Mouse (Mus musculus) right cerebral cortex, postnatal 10 days (tissue): ENCODE results near the gene Srsf3.
"Not testable (repeated sequence)": the region's sequence is repeated elsewhere in the genome, so short reads cannot be mapped to it uniquely, and the experiment has no call there.

ENCODE experiments used
- DNase-seq, 2 experiments: peaks; one replicate each; pipeline ENCODE4 v3.0.0; 2021; ENCODE audit warnings: low spot score in 2 of 2

Srsf3 gene

GRCm38 (mm10) chr17:29063121-29063987, 30.9 kb downstream of the Srsf3 start:
- no peak for DNase-seq

GRCm38 (mm10) chr17:29063988-29064285, 31.5 kb downstream of the Srsf3 start:
- no peak for DNase-seq

- DNase-seq: no peak
Measured at GRCm38 (mm10) chr17:29065245-29065940, 33.0 kb downstream of the Srsf3 start.

- DNase-seq: no peak
Measured at GRCm38 (mm10) chr17:29065971-29066370, 33.5 kb downstream of the Srsf3 start.

- DNase-seq: not testable (repeated sequence)
Measured at GRCm38 (mm10) chr17:29067416-29067815, 35.0 kb downstream of the Srsf3 start.

- no peak for DNase-seq
Measured at GRCm38 (mm10) chr17:29067847-29068246, 35.4 kb downstream of the Srsf3 start.

GRCm38 (mm10) chr17:29069063-29069462, 36.6 kb downstream of the Srsf3 start:
- DNase-seq: no peak

GRCm38 (mm10) chr17:29071820-29072219, 39.4 kb downstream of the Srsf3 start:
- DNase-seq: no peak

- no peak for DNase-seq
Measured at GRCm38 (mm10) chr17:29072701-29073307, 40.4 kb downstream of the Srsf3 start.

- no peak for DNase-seq
Measured at GRCm38 (mm10) chr17:29073313-29073712, 40.9 kb downstream of the Srsf3 start.

GRCm38 (mm10) chr17:29074085-29074484, 41.7 kb downstream of the Srsf3 start:
- DNase-seq: no peak

GRCm38 (mm10) chr17:29076235-29076634, 43.8 kb downstream of the Srsf3 start:
- no peak for DNase-seq

GRCm38 (mm10) chr17:29077786-29078509, 45.5 kb downstream of the Srsf3 start:
- peak; percentile 67 to 77 for DNase-seq

- peak; percentile 60 to 70 for DNase-seq
Measured at GRCm38 (mm10) chr17:29078519-29079383, 46.3 kb downstream of the Srsf3 start.

GRCm38 (mm10) chr17:29080758-29081617, 48.6 kb downstream of the Srsf3 start:
- DNase-seq: no peak

- peak in 1 of 2 experiments; percentile 59 for DNase-seq
Measured at GRCm38 (mm10) chr17:29081618-29082381, 49.4 kb downstream of the Srsf3 start.

GRCm38 (mm10) chr17:29083586-29083985, 51.2 kb downstream of the Srsf3 start:
- peak in 1 of 2 experiments; percentile 18 for DNase-seq

- peak; percentile 17 to 26 for DNase-seq
Measured at GRCm38 (mm10) chr17:29084656-29085055, 52.2 kb downstream of the Srsf3 start.

- peak; percentile 12 to 15 for DNase-seq
Measured at GRCm38 (mm10) chr17:29085266-29085665, 52.8 kb downstream of the Srsf3 start.
